Mouse (Mus musculus): Measurements from ENCODE around the gene Fam205c. TPM values are rescaled to one million over a fixed set of nuclear protein-coding genes. Genes with fewer than 3 reads are reported as not detected.

Gene Fam205c
- polyA plus RNA-seq, 1 experiment from 2014 or later = not detected

- no peaks in the 10 kb centered on the region for H3K4me1 ChIP-seq (ENCODE audit: insufficient read depth, low read depth, low read length)
- DNase-seq (ENCODE audit: low spot score) (peak; percentile 58), ATAC-seq (peak; percentile 78)
- no peak within 1 kb of the TSS; the same call in 1 of the 2 replicates for H3K9ac ChIP-seq (replicated peaks; ENCODE audit: low read depth)
- WGBS = 1% methylated on average over 32 of the region's 90 CpGs
- H3K4me3 ChIP-seq (ENCODE audit: low read depth, low read length) = peak within 1 kb of the TSS; percentile 51
- H3K27ac ChIP-seq (ENCODE audit: low read length) = no peak within 1 kb of the TSS
- TF ChIP-seq EP300 (IDR thresholded peaks at IDR 0.05) (no peak), CTCF (IDR thresholded peaks at IDR 0.05) (no peak)
- peak within 1 kb of the TSS; percentile 92 for H3K4me2 ChIP-seq (replicated peaks; ENCODE audit: low read depth, low read length)
- no peaks in the 10 kb centered on the region for H3K36me3 ChIP-seq (ENCODE audit: insufficient read depth, low read length)
- peaks cover 29% of the 10 kb centered on the region for H3K27me3 ChIP-seq (replicated peaks; ENCODE audit: insufficient read depth, low read length)
- no peaks in the 10 kb centered on the region for H3K9me3 ChIP-seq (ENCODE audit: low read length)
Measured at GRCm38 (mm10) chr4:42916617-42917401, 42.8 kb upstream of the Fam205c start, which contains the start of gene Phf24. TSS of gene Phf24 (plus strand) at chr4:42916660.

DNA sequence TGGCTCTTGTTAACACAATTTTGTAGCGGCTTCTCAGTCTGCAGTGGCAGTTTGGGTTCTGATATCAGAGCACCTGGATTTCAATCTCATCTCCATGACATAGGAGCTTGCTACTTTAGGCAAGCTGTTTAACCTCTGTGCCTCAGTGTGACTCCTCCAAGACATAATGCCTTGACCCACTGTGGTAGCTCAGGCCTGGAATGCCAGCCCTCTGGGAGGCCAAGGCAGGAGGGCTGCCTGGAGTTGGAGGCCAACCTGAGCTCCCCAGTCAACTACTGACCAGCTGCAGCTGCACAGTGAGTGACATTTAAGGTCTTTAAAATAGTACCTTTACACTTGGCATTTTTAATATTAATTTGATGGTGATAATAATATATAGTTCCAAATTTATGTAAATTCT, 41.9 kb upstream of the Fam205c start:
- Histone ChIP-seq H3K36me3 (ENCODE audit: insufficient read depth, low read length) (no peaks in the 10 kb centered on the region), H3K27ac (ENCODE audit: low read length) (no peak overlapping the region), H3K4me2 (replicated peaks; ENCODE audit: low read depth, low read length) (no peak overlapping the region), H3K4me1 (ENCODE audit: insufficient read depth, low read depth, low read length) (no peaks in the 10 kb centered on the region), H3K9me3 (ENCODE audit: low read length) (no peaks in the 10 kb centered on the region), H3K27me3 (replicated peaks; ENCODE audit: insufficient read depth, low read length) (peaks cover 29% of the 10 kb centered on the region), H3K9ac (replicated peaks; ENCODE audit: low read depth) (no peak overlapping the region), H3K4me3 (ENCODE audit: low read depth, low read length) (no peak overlapping the region)
- DNase-seq (ENCODE audit: low spot score) = no peak
- 88% methylated on average over 1 of the region's 1 CpGs for WGBS
- no peak for ATAC-seq
- TF ChIP-seq CTCF (IDR thresholded peaks at IDR 0.05) (no peak), EP300 (IDR thresholded peaks at IDR 0.05) (no peak)

- no peak overlapping the region for H3K27ac ChIP-seq (ENCODE audit: low read length)
- TF ChIP-seq EP300 (IDR thresholded peaks at IDR 0.05) = no peak
- no peak for TF ChIP-seq CTCF (IDR thresholded peaks at IDR 0.05)
- H3K4me3 ChIP-seq (ENCODE audit: low read depth, low read length) = no peak overlapping the region
- no peaks in the 10 kb centered on the region for H3K36me3 ChIP-seq (ENCODE audit: insufficient read depth, low read length)
- WGBS = 75% methylated on average over 12 of the region's 12 CpGs
- no peaks in the 10 kb centered on the region for H3K4me1 ChIP-seq (ENCODE audit: insufficient read depth, low read depth, low read length)
- H3K9ac ChIP-seq (replicated peaks; ENCODE audit: low read depth) = no peak overlapping the region
- H3K9me3 ChIP-seq (ENCODE audit: low read length) = no peaks in the 10 kb centered on the region
- no peak overlapping the region for H3K4me2 ChIP-seq (replicated peaks; ENCODE audit: low read depth, low read length)
- ATAC-seq (no peak), DNase-seq (ENCODE audit: low spot score) (no peak)
- H3K27me3 ChIP-seq (replicated peaks; ENCODE audit: insufficient read depth, low read length) = peaks cover 29% of the 10 kb centered on the region
Measured at GRCm38 (mm10) chr4:42915311-42915710, 41.3 kb upstream of the Fam205c start.

DNA sequence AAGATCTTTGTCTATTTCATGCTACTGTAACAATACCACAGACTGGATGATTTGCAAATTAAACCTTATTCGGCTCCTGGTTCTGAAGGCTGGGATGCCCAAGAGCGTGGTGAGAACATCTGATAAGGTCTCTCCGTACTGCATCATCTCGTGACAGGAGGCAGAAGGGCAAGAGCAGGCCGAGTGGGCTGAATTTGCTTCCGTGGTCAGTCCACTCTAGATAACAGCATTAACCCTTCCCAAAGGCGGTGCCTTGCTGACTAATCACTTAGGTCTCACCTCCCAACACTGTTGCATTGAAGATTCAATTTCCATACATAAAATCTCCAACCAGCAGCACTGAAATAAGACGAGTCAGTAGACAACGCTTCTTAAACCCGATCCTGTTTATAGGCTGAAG, 39.4 kb upstream of the Fam205c start:
- Histone ChIP-seq H3K4me3 (ENCODE audit: low read depth, low read length) (no peak overlapping the region), H3K9ac (replicated peaks; ENCODE audit: low read depth) (no peak overlapping the region), H3K4me1 (ENCODE audit: insufficient read depth, low read depth, low read length) (no peaks in the 10 kb centered on the region), H3K4me2 (replicated peaks; ENCODE audit: low read depth, low read length) (no peak overlapping the region), H3K27ac (ENCODE audit: low read length) (no peak overlapping the region), H3K36me3 (ENCODE audit: insufficient read depth, low read length) (no peaks in the 10 kb centered on the region), H3K27me3 (replicated peaks; ENCODE audit: insufficient read depth, low read length) (peaks cover 29% of the 10 kb centered on the region), H3K9me3 (ENCODE audit: low read length) (no peaks in the 10 kb centered on the region)
- TF ChIP-seq CTCF (IDR thresholded peaks at IDR 0.05) = no peak
- no peak for TF ChIP-seq EP300 (IDR thresholded peaks at IDR 0.05)
- WGBS = 38% methylated on average over 10 of the region's 10 CpGs
- ATAC-seq (no peak), DNase-seq (ENCODE audit: low spot score) (no peak)

GRCm38 (mm10) chr4:42904966-42905365, 30.9 kb upstream of the Fam205c start:
- no peak overlapping the region for H3K4me3 ChIP-seq (ENCODE audit: low read depth, low read length)
- no peak overlapping the region for H3K9ac ChIP-seq (replicated peaks; ENCODE audit: low read depth)
- ATAC-seq (no peak), DNase-seq (ENCODE audit: low spot score) (no peak)
- H3K9me3 ChIP-seq (ENCODE audit: low read length) = no peaks in the 10 kb centered on the region
- TF ChIP-seq EP300 (IDR thresholded peaks at IDR 0.05) = no peak
- TF ChIP-seq CTCF (IDR thresholded peaks at IDR 0.05) = no peak
- H3K27me3 ChIP-seq (replicated peaks; ENCODE audit: insufficient read depth, low read length) = no peaks in the 10 kb centered on the region
- WGBS = 87% methylated on average over 6 of the region's 6 CpGs
- H3K27ac ChIP-seq (ENCODE audit: low read length) = no peak overlapping the region
- H3K4me1 ChIP-seq (ENCODE audit: insufficient read depth, low read depth, low read length) = no peaks in the 10 kb centered on the region
- no peaks in the 10 kb centered on the region for H3K36me3 ChIP-seq (ENCODE audit: insufficient read depth, low read length)
- H3K4me2 ChIP-seq (replicated peaks; ENCODE audit: low read depth, low read length) = no peak overlapping the region

GRCm38 (mm10) chr4:42904523-42904922, 30.5 kb upstream of the Fam205c start:
- Histone ChIP-seq H3K27ac (ENCODE audit: low read length) (no peak overlapping the region), H3K4me3 (ENCODE audit: low read depth, low read length) (no peak overlapping the region), H3K4me1 (ENCODE audit: insufficient read depth, low read depth, low read length) (no peaks in the 10 kb centered on the region), H3K9ac (replicated peaks; ENCODE audit: low read depth) (no peak overlapping the region), H3K9me3 (ENCODE audit: low read length) (no peaks in the 10 kb centered on the region), H3K36me3 (ENCODE audit: insufficient read depth, low read length) (no peaks in the 10 kb centered on the region), H3K4me2 (replicated peaks; ENCODE audit: low read depth, low read length) (no peak overlapping the region), H3K27me3 (replicated peaks; ENCODE audit: insufficient read depth, low read length) (no peaks in the 10 kb centered on the region)
- WGBS = 83% methylated on average over 3 of the region's 3 CpGs
- DNase-seq (ENCODE audit: low spot score) (no peak), ATAC-seq (no peak)
- TF ChIP-seq EP300 (IDR thresholded peaks at IDR 0.05) (no peak), CTCF (IDR thresholded peaks at IDR 0.05) (no peak)
